Mouse (Mus musculus): ENCODE measurements around the gene Flot1. TPM values are rescaled to one million over a fixed set of nuclear protein-coding genes. Genes with fewer than 3 reads are reported as not detected.

The Flot1 gene
- 39.8 and 40.1 TPM in 2 replicates for polyA plus RNA-seq (2012; rRNA removed; ENCODE audit: low replicate concordance)

DNA sequence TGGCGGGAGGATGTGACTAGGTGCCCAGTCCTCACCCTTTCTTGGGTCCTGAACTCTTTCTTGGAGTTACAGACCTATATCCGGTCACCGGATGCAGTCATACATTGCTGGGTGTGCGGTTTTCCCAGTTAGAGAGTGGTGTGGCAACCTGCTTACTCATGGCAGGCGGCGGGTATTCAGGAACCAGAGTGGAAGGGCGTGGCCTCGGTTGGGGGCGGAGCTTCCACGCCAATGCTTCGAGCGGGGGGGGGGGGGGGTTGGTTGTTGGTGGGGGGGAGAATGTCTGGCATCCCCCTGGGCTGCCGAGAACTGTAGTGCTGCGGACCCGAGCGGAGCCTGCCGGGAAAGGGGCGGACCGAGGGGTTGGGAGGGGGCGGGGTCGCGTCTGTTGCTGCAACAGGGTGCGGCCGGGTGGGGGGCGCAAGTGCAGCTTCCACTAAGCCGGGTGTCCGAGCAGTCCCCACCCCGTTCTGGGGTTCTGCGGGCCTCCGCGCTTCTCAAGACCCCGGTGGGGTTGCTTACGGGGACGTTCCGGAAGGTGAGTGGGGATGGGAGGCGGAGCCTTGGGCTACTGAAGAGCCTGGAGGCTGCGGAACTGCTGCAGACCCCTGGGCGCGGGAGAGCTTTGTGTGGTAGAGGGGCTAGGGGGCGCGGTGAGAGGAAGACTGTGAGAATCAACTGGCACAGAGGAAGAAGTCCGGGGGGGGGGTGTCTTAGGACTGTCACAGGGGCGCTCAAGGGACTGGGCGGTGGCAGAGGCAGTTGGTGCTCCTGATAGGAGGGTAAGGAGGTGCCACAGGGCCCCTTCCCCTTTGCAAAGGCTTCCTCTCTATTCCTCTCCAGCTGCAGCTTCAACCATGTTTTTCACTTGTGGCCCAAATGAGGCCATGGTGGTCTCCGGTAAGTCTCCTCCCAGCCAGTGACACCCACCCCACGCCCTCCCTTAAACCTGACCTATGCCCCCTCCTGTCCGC is at the start of gene Flot1:
TSS of gene Flot1 (plus strand) at position 267 of the 974 bp plus-strand sequence.

DNA sequence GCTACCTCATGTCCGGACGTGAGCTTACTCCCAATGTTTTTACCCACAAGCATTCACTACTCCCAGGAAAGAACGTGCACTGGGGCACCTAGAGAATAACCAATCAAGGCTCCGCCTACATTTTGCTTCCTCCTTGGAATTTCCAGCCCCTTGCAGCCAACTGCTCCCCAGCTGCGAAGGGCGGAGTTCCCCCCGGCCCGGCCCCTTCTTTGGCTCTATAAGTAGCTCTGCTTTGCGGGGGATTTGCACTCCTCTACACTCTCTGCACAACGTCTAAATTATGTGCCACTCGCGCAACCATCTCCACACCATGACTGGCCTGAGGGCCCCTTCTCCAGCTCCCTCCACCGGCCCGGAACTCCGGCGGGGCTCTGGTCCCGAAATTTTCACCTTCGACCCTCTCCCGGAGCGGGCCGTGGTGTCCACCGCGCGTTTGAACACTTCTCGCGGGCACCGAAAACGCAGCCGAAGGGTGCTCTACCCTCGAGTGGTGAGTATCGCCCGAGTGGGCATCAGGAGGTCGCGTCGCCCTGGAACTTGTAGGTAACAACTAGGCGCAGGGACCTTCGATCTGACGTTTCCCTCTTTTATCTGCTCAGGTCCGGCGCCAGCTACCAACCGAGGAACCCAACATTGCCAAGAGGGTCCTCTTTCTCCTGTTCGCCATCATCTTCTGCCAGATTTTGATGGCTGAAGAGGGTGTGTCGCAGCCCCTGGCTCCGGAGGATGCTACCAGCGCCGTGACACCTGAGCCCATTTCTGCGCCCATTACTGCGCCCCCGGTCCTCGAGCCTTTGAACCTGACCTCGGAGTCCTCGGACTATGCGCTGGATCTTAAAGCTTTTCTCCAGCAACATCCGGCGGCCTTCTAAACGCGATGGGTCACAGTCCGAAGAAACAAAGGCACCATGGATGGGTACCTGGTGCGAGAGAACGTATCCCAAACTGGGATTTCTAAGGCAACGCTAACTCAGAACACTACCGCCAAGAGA is 1.3 kb upstream of the Flot1 start, which contains the start of gene Ier3:
TSS of gene Ier3 (plus strand) at position 246 of the 992 bp plus-strand sequence.

DNA sequence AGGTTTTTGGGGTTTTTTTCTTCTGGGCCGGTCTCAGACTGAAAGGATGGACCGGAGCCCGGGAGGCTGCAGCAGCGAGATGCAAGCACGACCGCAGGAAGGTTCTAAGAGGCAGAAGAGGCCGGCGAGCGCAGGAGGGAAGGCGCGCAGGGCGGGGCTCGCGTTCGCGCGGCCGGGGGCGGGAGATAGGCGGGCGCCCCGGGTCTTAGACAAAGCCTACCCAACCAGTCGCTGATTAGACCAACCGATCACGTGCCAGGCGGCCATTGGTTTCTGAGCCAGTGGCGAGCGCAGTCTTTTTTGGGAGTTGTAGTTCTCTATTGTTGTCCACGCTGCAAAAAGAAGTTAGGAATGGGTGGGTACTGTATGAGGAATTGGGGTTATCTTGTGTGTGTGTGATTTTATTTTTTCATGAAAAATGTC is 15.1 kb downstream of the Flot1 start, which contains the start of gene Tubb5:
TSS of gene Tubb5 (minus strand) at position 185 of the 423 bp plus-strand sequence.

DNA sequence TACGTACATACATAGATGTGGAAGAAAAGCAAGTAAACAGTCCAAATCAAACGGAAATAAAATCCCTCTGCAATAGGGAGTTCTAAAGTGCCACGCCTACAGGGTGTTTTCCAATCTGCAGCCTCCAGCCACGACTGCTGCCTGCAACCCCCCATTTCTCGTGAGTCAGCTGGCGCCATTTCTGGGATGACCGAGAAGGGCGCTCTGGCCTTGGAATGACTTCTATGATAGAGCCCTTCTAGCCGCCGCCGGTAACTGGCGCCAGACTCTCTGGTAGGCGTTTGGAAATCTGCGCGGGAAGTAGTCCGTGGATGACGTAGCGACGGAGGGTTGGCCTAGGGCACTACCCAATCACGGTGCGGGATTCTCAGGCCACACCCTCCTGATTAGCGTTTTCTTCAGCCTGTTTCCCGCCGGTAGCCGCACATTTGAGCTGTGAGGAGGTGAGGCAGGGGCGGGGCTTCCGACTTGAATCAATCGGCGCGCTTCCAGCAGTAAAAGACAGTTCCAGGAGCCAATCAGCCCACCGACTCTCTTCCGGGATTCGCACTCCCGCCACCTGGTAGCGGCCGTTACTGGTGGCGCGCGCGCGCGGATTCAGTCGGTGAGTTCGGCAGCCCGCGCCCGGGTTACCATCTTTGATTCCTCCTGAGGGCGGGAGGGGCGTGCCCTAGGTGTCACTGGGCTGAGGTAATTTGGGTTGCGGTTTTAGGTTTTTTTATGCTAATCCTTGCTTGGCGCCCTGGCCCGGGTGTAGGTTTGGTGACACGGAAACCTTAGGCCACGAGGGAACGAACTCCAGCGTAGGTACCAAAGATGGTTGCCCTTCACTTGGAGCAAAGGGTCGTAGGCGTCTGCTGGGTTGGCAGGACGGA is 18.3 kb downstream of the Flot1 start, which contains the start of gene Mdc1:
TSS of gene Mdc1 (plus strand) at position 440 of the 875 bp plus-strand sequence.

DNA sequence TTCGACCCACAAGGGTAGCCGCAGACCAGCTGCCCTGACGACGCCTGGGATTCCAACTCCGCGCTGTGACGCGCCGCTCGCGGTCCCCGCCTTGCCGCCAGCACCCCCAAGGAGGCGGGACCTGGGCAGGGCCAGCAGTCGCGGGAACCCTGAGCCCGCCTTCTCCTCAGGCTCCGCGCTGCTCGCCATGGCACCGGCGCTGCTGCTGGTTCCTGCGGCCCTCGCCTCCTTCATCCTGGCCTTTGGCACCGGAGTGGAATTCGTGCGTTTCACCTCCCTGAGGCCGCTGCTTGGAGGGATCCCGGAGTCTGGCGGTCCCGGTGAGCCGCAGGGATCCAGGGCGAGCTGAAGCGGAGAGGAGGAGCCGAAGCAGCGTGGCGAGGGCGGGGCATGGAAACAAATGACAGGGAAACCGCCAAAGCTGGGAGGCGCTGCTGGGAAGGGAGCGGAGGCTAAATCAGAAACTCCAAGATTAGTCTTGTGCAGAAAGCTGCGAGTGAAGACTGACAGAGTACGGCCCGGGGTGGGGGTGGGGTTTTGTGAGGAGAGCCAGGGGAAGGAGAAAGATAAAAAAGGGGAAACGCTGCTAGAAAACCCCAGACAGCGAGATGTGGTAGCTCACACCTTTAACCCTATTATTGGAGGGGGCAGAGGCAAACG is 38.3 kb downstream of the Flot1 start, which contains the start of gene Nrm:
TSS of gene Nrm (plus strand) at position 121 of the 660 bp plus-strand sequence.

DNA sequence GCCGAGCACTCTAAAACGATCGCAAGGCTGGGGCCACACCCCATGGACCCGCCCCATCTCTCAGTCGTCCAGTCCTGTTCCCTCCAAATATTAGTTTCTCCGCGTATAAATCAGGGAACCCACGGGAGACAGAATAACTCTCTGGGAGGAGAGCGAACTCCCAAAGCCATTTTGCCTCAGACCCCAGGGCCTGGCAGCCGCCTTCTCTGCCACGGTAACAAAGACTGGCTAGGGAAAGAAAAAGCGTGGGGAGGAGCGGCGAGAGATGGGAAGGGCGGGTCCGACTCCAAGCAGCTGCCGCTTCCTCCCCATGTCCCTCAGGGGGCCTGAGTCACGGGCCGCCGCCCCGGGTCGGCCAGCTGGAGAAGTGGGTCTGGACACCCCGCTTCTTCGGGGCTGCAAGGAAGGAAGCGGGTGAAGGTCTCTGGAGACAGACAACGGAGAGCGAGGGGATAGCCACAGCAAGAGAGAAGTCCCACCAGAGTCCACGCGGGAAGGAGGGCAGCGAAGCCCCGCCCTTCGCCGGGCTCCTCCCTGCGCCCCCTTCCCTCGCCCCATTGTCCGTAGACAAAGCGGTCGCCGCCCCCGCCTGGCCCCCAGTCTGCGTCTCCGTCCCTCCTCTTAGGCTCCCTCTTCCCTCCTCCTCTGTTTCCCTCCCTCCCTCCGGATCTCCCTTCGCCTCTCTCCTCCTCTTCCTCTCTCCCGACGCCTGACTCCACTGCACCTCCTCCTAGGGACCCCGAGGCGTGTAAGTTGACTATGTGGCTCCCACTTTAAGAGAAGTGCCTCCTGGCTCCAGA is 42.7 kb downstream of the Flot1 start, which contains the start of gene Ppp1r18:
TSS of gene Ppp1r18 (plus strand) at position 113 of the 800 bp plus-strand sequence.

DNA sequence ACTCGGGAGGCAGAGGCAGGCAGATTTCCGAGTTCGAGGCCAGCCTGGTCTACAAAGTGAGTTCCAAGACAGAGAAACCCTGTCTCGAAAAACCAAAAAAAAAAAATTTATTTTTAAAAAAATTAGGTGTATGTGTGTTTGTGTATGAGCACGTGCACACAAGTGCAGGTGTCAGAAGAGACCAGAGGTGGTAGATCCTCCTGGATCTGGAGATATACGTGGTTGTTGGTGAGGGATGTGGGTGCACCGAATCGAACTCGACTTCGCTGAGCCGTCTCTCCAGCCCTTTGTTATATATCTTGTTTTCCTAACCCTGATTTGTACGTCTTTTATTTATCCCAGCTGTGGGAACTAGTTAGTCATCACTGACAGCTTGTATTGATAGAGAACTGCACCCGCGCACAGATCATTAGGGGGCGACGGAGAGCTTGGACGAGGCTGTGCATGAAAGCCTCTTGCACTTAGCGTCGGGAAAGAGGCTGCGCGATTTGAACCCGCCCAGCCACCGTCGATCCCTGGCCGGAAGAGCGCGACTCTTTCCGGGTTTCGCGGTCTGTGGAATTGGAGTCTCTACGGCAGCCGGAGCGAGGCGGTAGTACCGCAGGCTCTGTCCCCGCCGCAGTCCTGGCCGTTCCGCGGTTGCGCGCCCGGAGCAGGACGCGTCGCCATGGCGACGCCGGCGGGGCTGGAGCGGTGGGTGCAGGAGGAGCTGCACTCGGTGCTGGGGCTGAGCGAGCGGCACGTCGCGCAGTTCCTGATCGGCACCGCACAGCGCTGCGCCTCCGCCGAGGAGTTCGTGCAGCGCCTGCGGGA is 56.4 kb downstream of the Flot1 start, which contains the start of gene Dhx16:
TSS of gene Dhx16 (plus strand) at position 575 of the 813 bp plus-strand sequence.

Other genes with a start within 250 kb of the Flot1 start
- gene Sfta2, start 221.7 kb upstream of the Flot1 start, polyA plus RNA-seq (2012; rRNA removed; ENCODE audit: low replicate concordance), result 0.48 TPM in 1 of 2 replicates, not detected in the other
- 0.05 TPM in 1 of 2 replicates, not detected in the other for gene Gm9573, start 196.6 kb upstream of the Flot1 start, polyA plus RNA-seq (2012; rRNA removed; ENCODE audit: low replicate concordance)
- 0.17 and 64.7 TPM in 2 replicates for gene Mucl3, start 179.5 kb upstream of the Flot1 start, polyA plus RNA-seq (2012; rRNA removed; ENCODE audit: low replicate concordance)
- 32.7 and 37.8 TPM in 2 replicates for gene Vars2, start 155.6 kb upstream of the Flot1 start, polyA plus RNA-seq (2012; rRNA removed; ENCODE audit: low replicate concordance)
- 14.5 and 14.8 TPM in 2 replicates for gene Gtf2h4, start 149.5 kb upstream of the Flot1 start, polyA plus RNA-seq (2012; rRNA removed; ENCODE audit: low replicate concordance)
- gene Ddr1, start 118.6 kb upstream of the Flot1 start, polyA plus RNA-seq (2012; rRNA removed; ENCODE audit: low replicate concordance), result 63.7 and 75.5 TPM in 2 replicates
- 20.3 and 22.3 TPM in 2 replicates for gene Ier3, start 1.5 kb upstream of the Flot1 start, polyA plus RNA-seq (2012; rRNA removed; ENCODE audit: low replicate concordance)
- gene Tubb5, start 15.1 kb downstream of the Flot1 start, polyA plus RNA-seq (2012; rRNA removed; ENCODE audit: low replicate concordance), result 105 and 114 TPM in 2 replicates
- gene Mdc1, start 18.3 kb downstream of the Flot1 start, polyA plus RNA-seq (2012; rRNA removed; ENCODE audit: low replicate concordance), result 1.4 and 3.0 TPM in 2 replicates
- 13.6 and 21.1 TPM in 2 replicates for gene Nrm, start 38.1 kb downstream of the Flot1 start, polyA plus RNA-seq (2012; rRNA removed; ENCODE audit: low replicate concordance)
- gene Ppp1r18, start 42.4 kb downstream of the Flot1 start, polyA plus RNA-seq (2012; rRNA removed; ENCODE audit: low replicate concordance), result 16.2 and 25.7 TPM in 2 replicates
- gene Dhx16, start 56.6 kb downstream of the Flot1 start, polyA plus RNA-seq (2012; rRNA removed; ENCODE audit: low replicate concordance), result 36.5 and 59.4 TPM in 2 replicates
- 180 and 283 TPM in 2 replicates for gene 2310061I04Rik, start 74.2 kb downstream of the Flot1 start, polyA plus RNA-seq (2012; rRNA removed; ENCODE audit: low replicate concordance)
- gene Atat1, start 86.8 kb downstream of the Flot1 start, polyA plus RNA-seq (2012; rRNA removed; ENCODE audit: low replicate concordance), result 47.1 and 64.0 TPM in 2 replicates
- 74.3 and 76.9 TPM in 2 replicates for gene Mrps18b, start 93.2 kb downstream of the Flot1 start, polyA plus RNA-seq (2012; rRNA removed; ENCODE audit: low replicate concordance)
- 25.8 and 36.2 TPM in 2 replicates for gene Ppp1r10, start 93.2 kb downstream of the Flot1 start, polyA plus RNA-seq (2012; rRNA removed; ENCODE audit: low replicate concordance)
- gene Abcf1, start 146.5 kb downstream of the Flot1 start, polyA plus RNA-seq (2012; rRNA removed; ENCODE audit: low replicate concordance), result 60.3 and 89.7 TPM in 2 replicates
- gene Gnl1, start 156.6 kb downstream of the Flot1 start, polyA plus RNA-seq (2012; rRNA removed; ENCODE audit: low replicate concordance), result 17.2 and 34.2 TPM in 2 replicates
- 8.2 and 8.5 TPM in 2 replicates for gene Prr3, start 157.0 kb downstream of the Flot1 start, polyA plus RNA-seq (2012; rRNA removed; ENCODE audit: low replicate concordance)
- gene H2-T24, start 197.3 kb downstream of the Flot1 start, polyA plus RNA-seq (2012; rRNA removed; ENCODE audit: low replicate concordance), result 1.2 and 1.9 TPM in 2 replicates
- 247 and 672 TPM in 2 replicates for gene H2-T23, start 209.6 kb downstream of the Flot1 start, polyA plus RNA-seq (2012; rRNA removed; ENCODE audit: low replicate concordance)
- gene H2-T22, start 219.5 kb downstream of the Flot1 start, polyA plus RNA-seq (2012; rRNA removed; ENCODE audit: low replicate concordance), result 22.4 and 45.9 TPM in 2 replicates
- not detected in 2 replicates for gene Gm6034, start 219.7 kb downstream of the Flot1 start, polyA plus RNA-seq (2012; rRNA removed; ENCODE audit: low replicate concordance)
- gene Gm11127, start 235.1 kb downstream of the Flot1 start, polyA plus RNA-seq (2012; rRNA removed; ENCODE audit: low replicate concordance), result 46.7 and 279 TPM in 2 replicates